Mouse (Mus musculus) thymus, adult 2 months (tissue): ENCODE results near the gene Tceal3. TPM values are rescaled to one million over a fixed set of nuclear protein-coding genes. Genes with fewer than 3 reads are reported as not detected.
A peak's percentile ranks its signal among the peaks of the same experiment; 100 is the strongest.
"Not testable (repeated sequence)": the region's sequence is repeated elsewhere in the genome, so short reads cannot be mapped to it uniquely, and the experiment has no call there.

Experiments
- DNase-seq: peaks from one replicate; pipeline ENCODE4 v3.0.0; 2021
- H3K27ac ChIP-seq: fragments of 200-500 bp; 2 replicates; pipeline ENCODE4 v1.5.1; 2012; ENCODE audit warnings: low read length, control low read depth; ENCODE audit not compliant: control insufficient read depth, insufficient read depth
- H3K27me3 ChIP-seq: fragments of 200-500 bp; 2 replicates; pipeline ENCODE4 v1.6.1; 2012; ENCODE audit warnings: mild to moderate bottlenecking, low read length, moderate library complexity, mixed read lengths; ENCODE audit not compliant: control insufficient read depth, insufficient read depth
- H3K36me3 ChIP-seq: fragments of 200-500 bp; 2 replicates; pipeline ENCODE4 v1.6.1; 2012; ENCODE audit warnings: mild to moderate bottlenecking, low read length, moderate library complexity; ENCODE audit not compliant: control insufficient read depth, insufficient read depth
- H3K4me1 ChIP-seq: fragments of 200-500 bp; replicated peaks from 2 replicates; pipeline ENCODE4 v1.6.1; 2012; ENCODE audit warnings: low read length; ENCODE audit not compliant: control insufficient read depth, insufficient read depth
- H3K4me3 ChIP-seq: fragments of 200-500 bp; 2 replicates; pipeline ENCODE4 v1.5.1; 2012; ENCODE audit warnings: mild to moderate bottlenecking, low read length, control low read depth, moderate library complexity; ENCODE audit not compliant: control insufficient read depth, insufficient read depth
- CTCF ChIP-seq: fragments of 200-500 bp; IDR thresholded peaks from 2 replicates; pipeline ENCODE4 v1.5.1; 2012; ENCODE audit warnings: mild to moderate bottlenecking, control low read depth, low read length, moderate library complexity, borderline replicate concordance; ENCODE audit not compliant: control insufficient read depth, poor library complexity, insufficient read depth; ENCODE audit errors: extremely low read depth
- POLR2A ChIP-seq: fragments of 200-500 bp; IDR thresholded peaks from 2 replicates; pipeline ENCODE4 v1.6.1; 2012; ENCODE audit warnings: mild to moderate bottlenecking, low read length, control low read depth, moderate library complexity; ENCODE audit not compliant: control insufficient read depth, poor library complexity, insufficient read depth; ENCODE audit errors: extremely low read depth
- WGBS: fragments of 180-500 bp; shearing (Covaris S2); methylation state at CpG from one replicate; pipeline ENCODE4 v1.1.7; 2018; 5-methylcytosine and 5-hydroxymethylcytosine counted together
- polyA plus RNA-seq: library from polyadenylated mRNA; depleted of rRNA; stranded (reverse); fragments of >200 nt; gene quantifications from 2 replicates; pipeline ENCODE4 v1.2.3, GENCODE M21; 2012

Tceal3 gene
- polyA plus RNA-seq, 1 experiment, result 0.11 TPM

DNA sequence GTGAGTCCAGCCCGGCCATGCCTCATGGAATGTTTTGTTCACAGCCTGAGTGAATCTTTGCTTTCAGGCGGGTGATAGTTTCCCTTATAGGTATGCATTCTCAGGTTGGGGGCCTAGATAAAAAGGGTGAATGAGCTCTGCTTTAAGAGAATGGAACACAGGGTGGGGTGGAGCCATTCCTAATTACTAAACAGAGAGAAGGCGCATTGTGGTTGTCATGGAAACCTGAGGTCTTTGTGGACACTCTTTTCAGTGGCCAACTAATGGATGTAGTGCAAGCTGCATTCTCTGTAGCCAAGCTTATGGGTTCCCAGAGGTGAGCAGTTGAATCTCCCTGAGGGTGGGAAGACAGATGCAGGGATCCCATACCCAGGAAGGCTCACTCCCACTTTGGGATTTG lies 16.8 kb downstream of the Tceal3 start:
- Histone ChIP-seq H3K36me3 (no peaks in the 10 kb centered on the region), H3K4me1 (no peaks in the 10 kb centered on the region), H3K27me3 (no peaks in the 10 kb centered on the region), H3K27ac (no peak overlapping the region), H3K4me3 (no peak overlapping the region)
- WGBS, result 99% methylated on average over 3 of the region's 3 CpGs
- TF ChIP-seq POLR2A, result no peak
- no peak for TF ChIP-seq CTCF
- no peak for DNase-seq

DNA sequence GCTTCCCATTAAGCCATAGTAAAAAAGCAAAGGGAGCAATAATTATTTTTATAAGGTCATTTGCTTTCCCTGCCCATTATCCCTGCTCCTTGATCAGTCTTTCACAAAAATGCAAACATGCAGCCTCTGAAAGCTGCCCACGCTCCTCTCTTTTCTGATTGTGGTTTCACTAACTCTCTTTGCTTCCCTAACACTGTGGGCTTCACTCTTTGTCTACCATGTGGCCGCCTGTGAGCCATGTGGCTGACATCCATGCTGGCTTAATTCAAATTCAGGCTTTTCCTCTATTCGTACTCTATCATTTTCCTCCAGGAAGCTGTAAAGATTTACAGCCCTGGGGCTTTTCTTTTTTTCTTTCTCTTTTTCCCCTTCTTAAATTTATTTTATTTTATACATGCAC lies 20.7 kb downstream of the Tceal3 start:
- DNase-seq, result no peak
- Histone ChIP-seq H3K4me3 (no peak overlapping the region), H3K36me3 (no peaks in the 10 kb centered on the region), H3K27ac (no peak overlapping the region), H3K4me1 (0 out of 2 replicates have a peak, but pooled peaks cover 2% of the 10 kb centered on the region), H3K27me3 (no peaks in the 10 kb centered on the region)
- TF ChIP-seq CTCF (no peak), POLR2A (no peak)
- 78% methylated on average over 3 of the region's 3 CpGs for WGBS

DNA sequence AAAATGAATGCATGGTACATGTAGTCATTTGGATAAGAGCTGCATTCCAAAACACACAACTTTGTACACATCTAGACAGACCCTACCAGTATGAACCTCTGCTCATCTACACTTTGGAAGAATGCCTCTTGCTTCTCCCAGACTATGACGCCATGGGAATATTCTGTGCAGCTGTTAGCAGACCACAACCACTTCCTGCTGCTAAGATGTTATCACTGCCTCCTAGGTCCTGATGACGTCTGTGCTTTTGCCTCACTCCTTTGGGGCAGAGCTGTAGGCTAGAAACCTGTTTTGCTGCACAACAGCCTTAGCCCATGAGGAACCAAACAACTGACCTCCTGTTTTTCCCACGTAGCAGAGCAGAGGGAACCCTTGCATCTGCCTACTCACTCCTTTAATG lies 25.2 kb downstream of the Tceal3 start:
- H3K27me3 ChIP-seq, H3K36me3 ChIP-seq, H3K4me1 ChIP-seq, H3K4me3 ChIP-seq, H3K27ac ChIP-seq: not testable (repeated sequence)
- WGBS, result 7% methylated on average over 3 of the region's 3 CpGs
- DNase-seq, result peak; percentile 29

DNA sequence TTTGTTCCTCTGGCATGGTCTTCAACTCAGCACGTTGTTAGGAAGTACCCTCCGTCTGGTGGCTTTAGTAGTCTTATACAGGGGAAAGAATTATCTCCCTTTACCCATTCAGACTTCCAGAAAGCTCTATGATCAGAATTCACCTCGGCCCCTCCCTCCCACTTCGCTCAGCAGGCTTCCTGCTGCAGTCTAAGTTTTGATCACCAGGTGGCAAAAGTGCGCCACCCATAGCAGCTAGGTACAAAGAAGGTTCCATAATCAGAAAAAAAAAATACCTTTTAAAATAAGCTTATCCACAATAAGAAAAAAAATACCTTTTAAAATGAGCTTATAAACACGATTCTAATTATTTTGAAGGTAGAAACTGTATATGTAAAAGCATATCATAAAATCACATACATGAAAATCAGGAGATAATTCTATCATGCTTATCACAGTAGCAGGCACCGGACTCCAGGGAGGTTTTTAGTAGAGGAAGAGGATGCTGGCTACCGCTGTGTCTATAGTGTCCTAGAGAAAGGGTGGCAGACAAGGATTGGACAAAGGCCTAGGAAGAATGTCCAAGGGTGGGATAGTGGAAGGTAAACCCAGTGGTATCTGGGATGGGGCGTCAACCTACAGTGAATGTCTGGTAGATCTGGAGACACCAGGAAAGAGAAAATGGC lies 34.4 kb downstream of the Tceal3 start:
- Histone ChIP-seq H3K4me3 (no peak overlapping the region), H3K36me3 (no peaks in the 10 kb centered on the region), H3K27ac (no peak overlapping the region), H3K27me3 (no peaks in the 10 kb centered on the region), H3K4me1 (no peaks in the 10 kb centered on the region)
- 37% methylated on average over 9 of the region's 9 CpGs for WGBS
- TF ChIP-seq CTCF, result no peak
- DNase-seq, result peak; percentile 59

DNA sequence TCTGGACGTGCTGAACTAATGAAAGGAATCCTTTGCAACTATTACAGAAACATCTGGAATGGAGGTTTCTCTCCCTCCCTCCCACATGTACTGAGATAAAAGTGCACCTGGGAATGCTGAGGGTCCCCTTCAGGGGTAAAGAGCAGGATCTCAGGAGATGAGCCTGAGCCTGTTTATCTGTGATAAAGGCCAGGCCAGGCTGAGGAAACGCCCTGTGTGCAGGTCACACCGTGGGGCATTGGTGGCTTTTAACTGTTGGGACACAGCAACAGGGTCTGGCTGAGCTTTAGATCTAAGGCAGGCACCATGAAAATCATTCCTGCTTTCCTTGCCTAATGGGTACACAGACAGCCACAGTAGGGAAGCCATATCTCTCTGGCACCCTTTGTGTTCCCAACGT lies 35.3 kb downstream of the Tceal3 start:
- Histone ChIP-seq H3K4me3 (no peak overlapping the region), H3K27ac (no peak overlapping the region), H3K27me3 (no peaks in the 10 kb centered on the region), H3K4me1 (no peaks in the 10 kb centered on the region), H3K36me3 (no peaks in the 10 kb centered on the region)
- no peak for TF ChIP-seq POLR2A
- WGBS, result 84% methylated on average over 4 of the region's 4 CpGs
- DNase-seq, result no peak

GRCm38 (mm10) chrX:136635116-136635515 lies 44.5 kb downstream of the Tceal3 start:
- H3K27me3 ChIP-seq, result no peaks in the 10 kb centered on the region
- no peak overlapping the region for H3K4me3 ChIP-seq
- no peaks in the 10 kb centered on the region for H3K36me3 ChIP-seq
- no peak for TF ChIP-seq POLR2A
- no peak for TF ChIP-seq CTCF
- 94% methylated on average over 4 of the region's 4 CpGs for WGBS
- DNase-seq, result no peak
- H3K4me1 ChIP-seq, result no peaks in the 10 kb centered on the region
- H3K27ac ChIP-seq, result no peak overlapping the region

GRCm38 (mm10) chrX:136639754-136640153 lies 49.1 kb downstream of the Tceal3 start:
- no peak for DNase-seq
- WGBS, result 21% methylated on average over 4 of the region's 6 CpGs

DNA sequence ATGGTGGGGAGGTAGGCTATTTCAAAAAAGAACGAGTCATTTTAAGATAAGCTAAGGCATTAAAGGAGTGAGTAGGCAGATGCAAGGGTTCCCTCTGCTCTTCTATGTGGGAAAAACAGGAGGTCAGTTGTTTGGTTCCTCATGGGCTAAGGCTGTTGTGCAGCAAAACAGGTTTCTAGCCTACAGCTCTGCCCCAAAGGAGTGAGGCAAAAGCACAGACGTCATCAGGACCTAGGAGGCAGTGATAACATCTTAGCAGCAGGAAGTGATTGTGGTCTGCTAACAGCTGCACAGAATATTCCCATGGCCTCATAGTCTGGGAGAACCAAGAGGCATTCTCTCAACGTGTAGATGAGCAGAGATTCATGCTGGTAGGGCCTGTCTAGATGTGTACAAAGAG lies 55.2 kb downstream of the Tceal3 start:
- H3K27ac ChIP-seq, H3K36me3 ChIP-seq, DNase-seq, H3K27me3 ChIP-seq, H3K4me3 ChIP-seq, H3K4me1 ChIP-seq: not testable (repeated sequence)
- WGBS, result 4% methylated on average over 3 of the region's 3 CpGs

More at GRCm38 (mm10) chrX:136639754-136640153, 49.1 kb downstream of the Tceal3 start:
- H3K4me3 ChIP-seq, result no peak overlapping the region
- TF ChIP-seq POLR2A (no peak), CTCF (no peak)
- no peak overlapping the region for H3K27ac ChIP-seq
- H3K27me3 ChIP-seq, result no peaks in the 10 kb centered on the region
- no peaks in the 10 kb centered on the region for H3K4me1 ChIP-seq
- no peaks in the 10 kb centered on the region for H3K36me3 ChIP-seq
